Mouse (Mus musculus): ENCODE data around the gene Inka1.

DNA sequence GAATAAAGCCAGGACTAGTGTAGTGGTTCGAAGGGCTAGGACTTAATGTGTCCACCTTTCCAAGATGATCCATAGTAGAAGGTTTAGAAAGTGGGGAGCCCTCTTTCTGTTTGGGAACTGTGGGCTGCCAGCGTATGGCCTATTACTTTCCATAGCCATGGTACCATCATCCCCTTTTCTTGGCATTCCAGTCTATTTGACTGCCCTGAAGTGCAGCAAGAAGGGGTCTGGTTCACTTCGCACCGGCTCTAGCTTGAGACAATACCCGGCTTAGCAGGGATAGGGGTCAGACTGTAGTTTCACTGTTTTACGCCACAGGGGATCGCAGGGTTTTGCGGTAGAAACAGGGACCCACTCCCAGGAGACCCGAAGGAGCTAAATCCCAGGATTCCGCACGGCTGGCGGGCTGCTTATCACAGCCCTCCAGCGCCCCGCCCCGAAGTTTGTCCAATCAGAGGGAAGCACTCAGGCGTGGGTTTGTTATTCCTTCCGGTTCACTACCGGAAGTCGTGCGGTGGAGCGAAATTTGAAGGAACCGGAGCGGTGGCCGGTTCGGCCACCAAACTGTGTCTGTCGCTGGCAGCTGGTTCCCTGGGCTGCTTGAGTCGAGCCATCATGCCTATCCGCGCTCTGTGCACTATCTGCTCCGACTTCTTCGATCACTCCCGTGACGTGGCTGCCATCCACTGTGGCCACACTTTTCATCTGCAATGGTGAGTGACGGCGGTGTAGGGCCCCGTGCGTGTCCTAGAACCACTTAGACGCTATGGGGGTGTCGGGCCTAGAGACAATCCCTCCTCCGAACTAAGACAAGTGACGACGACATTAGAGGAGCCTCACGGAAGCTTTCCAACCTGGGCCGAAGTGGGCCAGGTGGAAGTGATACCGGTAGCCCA is 35.0 kb downstream of the Inka1 start:
- TF ChIP-seq CTCF (IDR thresholded peaks at IDR 0.05; ENCODE audit: low read depth) (no peak), EP300 (optimal IDR thresholded peaks at IDR 0.05) (no peak)
